Mouse (Mus musculus) gastrocnemius, postnatal 36 days (tissue): Measurements from ENCODE around the gene Pla2g4f. TPM values are rescaled to one million over a fixed set of nuclear protein-coding genes. Genes with fewer than 3 reads are reported as not detected.
A peak's percentile ranks its signal among the peaks of the same experiment; 100 is the strongest.

Experiments
- DNase-seq, 2 experiments: peaks; one replicate each; pipeline ENCODE4 v3.0.0; 2022
- intact Hi-C: fragments of 180-260 bp; cut with DNase I; formaldehyde crosslinking; loops from one replicate; pipeline ENCODE4 v1.15.1; 2025
- long read RNA-seq, 2 experiments: library from polyadenylated mRNA; stranded (forward); transcript quantifications; one replicate each; pipeline ENCODE4 v2.0.0; 2021
- total RNA-seq, 2 experiments: library from RNA; stranded (reverse); gene quantifications; 2 replicates each; pipeline ENCODE4 v1.2.3; 2021

Gene Pla2g4f
- total RNA-seq = not detected
- long read RNA-seq, experiment 1 = 0 reads
- long read RNA-seq, experiment 2 = 0 reads

DNA sequence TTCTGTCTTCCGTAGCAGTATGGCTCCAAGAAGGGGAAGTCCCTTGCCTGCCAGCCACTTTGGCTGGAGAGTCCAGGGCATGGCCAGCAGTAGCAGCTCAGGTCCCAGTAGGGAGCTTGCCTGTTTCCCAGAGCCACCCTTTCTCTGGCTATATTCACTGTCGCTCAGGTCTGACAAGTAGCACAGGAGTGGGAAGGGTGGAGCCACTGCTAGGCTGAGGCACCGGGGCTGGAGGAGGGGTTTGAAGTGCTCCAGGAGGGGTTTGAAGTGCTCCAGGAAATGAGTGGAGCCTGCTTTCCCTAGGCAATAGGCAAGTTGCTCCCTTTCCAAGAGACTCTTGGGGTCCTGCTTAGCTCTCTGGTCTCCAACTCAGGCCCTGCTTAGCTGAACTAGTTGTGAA, at the start of gene Pla2g4f:
Pla2g4f (minus strand) TSS at position 190 of the 400 bp plus-strand sequence.
- DNase-seq = no peak
- intact Hi-C loops = no loop called here

DNA sequence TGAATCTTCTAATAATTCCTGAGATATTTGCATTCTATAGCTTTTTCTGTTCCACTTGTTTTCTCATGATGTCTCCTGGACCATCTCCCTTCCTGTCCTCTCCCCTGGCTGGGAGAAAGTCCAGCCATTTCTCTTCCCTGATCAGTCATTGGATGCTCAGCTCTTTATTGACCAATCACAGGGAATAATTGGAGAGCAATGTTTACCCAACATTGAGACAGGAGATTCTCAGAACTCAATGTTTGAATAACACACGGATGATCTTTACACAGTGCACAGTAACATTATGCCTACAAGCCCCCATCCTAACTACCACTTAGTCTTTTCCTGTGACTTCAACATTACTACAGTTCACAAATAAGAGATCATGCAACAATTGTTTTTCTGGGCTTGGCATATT, 46.5 kb upstream of the Pla2g4f start:
- intact Hi-C loops = no loop called here
- no peak for DNase-seq

DNA sequence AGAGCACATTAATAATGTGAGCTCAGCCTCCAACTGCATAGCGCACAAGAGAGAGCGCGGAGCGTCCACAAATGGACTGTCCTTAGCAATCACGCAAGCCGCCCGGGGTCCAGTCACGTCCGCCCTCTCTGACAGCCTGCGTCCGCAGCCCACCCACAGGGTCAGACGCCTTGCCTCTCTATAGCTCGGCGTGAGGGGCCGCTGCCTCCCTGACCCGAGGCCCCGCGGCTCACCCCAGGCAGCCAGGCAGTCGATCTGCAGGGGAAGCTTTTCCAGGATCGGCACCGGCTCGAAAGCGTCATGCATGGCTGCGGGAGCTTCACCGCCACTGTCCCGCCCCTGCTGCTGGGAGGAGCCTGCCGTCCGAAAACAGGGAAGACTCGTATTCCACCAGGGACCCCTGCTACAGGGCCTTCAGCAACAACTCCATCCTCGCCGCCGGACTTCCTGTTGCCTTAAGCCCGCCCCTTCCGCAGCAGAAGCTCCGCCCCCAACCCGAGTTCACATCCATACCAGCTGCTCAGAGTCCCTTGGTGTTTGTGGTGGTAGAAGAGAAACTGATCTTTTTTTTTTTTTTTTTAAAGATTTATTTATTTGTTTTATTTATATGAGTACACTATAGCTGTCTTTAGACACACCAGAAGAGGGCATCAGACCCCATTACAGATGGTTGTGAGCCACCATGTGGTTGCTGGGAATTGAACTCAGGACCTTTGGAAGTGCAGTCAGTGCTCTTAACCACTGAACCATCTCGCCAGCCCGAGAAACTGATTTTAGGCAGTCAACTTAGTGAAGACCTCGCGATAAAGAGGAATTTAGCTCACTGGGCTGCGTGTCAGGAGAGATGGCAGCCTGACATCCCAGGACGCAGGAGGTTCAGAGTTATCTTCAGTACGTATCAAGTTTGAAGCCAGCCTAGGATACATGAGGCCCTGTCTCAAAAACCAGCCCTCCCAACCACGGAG, 39.0 kb upstream of the Pla2g4f start, which contains the start of gene Vps39:
Vps39 (minus strand) TSS at position 456 of the 965 bp plus-strand sequence.
- DNase-seq = peak; percentile 82 to 83
- intact Hi-C loops = no loop called here

DNA sequence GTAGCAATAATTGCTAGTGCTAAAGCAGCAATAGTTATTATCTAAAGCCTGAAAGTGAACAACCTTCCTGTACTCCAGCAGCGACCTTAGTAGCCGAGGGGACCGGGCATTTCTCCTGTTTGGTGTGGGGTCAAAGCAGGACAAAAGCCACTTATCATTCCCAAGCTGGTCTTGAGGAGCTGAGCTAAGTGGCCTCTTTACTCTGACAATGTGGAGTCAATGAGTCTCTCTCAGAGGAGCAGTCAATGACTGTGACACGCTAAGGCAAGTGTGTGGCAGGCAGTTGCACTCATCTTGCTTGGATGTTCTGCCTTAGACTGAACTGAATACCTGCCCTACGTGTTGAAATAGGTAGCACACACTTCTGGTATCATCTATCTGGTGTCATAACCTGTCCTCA, 37.4 kb upstream of the Pla2g4f start:
- no peak for DNase-seq
- intact Hi-C loops = no loop called here

DNA sequence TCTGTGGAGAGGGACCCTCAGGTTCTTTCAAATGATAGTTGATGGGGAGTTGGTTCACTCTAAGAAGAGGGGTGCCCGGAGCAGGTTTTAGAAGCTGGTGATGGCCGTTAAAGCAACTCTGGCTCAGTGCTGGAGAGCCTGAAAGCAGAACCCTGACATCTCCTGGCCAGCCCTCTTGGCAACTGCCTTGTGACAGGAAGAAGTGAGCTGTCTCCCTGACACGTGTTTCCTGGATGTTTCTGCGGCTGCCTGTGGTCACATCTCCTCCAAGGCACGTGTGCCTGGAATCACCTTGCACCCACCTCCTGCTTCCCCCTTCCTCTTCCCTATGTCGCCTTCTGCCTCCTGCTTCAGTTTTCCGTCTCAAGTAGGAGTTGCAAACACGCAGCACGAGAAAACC, 34.2 kb upstream of the Pla2g4f start:
- no peak for DNase-seq

DNA sequence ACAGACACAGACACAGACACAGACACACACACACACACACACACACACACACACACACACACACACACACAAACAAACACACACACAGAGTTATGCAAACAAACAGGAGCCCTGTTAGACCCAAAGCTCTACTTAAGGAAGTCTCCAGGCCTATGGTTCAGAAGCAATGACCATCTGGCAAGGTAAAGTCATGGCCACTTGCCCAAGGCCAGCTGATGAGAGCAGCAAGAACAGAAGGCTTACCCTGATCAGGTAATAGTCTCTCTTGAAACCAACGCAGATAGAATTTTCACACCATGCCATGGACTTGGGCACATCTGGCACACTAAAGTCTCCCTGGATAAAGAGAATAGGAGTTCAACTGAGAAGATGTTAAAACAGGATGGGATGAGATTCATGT, 27.8 kb upstream of the Pla2g4f start:
- intact Hi-C loops = no loop called here
- no peak for DNase-seq

More for the DNA sequence above, 34.2 kb upstream of the Pla2g4f start:
- intact Hi-C loops = no loop called here

DNA sequence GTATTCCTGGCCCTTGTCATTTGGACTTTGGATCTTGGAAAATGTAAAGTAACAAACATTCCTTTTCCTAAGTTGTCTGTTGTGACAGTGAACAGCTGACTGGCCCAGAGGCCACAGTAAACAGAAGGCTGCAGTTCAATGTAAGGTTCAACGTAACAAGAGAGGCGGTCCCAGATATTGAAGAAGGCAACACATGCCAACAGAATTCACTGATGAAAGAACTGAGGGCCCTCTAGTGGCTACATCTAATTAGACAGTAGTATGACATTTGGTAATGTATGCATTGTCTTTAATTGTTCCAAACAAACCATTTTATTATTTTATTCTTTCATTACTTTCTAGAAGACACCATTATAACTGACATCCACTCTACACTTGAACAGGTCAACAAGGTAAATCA, 23.9 kb upstream of the Pla2g4f start:
- no peak for DNase-seq
- intact Hi-C loops = no loop called here

DNA sequence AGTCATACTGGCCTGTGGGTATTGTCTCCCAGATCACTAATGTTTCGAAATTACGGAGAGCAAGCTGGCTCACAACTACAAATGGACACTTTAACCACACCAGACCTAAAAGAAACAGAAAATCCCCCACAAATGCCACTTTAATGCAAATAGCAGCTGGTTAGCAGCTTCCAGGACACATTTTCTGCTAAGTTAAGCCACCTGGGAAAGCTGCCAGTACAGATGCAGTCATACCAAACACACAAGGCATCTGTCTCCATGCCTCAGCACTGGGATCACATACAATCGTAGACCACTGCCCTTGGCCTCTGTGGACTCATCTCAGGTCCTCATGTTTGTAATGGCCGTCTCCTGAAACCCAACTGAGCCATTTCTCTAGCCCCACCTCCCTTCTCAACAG, 17.6 kb upstream of the Pla2g4f start:
- no peak for DNase-seq
- intact Hi-C loops = no loop called here

DNA sequence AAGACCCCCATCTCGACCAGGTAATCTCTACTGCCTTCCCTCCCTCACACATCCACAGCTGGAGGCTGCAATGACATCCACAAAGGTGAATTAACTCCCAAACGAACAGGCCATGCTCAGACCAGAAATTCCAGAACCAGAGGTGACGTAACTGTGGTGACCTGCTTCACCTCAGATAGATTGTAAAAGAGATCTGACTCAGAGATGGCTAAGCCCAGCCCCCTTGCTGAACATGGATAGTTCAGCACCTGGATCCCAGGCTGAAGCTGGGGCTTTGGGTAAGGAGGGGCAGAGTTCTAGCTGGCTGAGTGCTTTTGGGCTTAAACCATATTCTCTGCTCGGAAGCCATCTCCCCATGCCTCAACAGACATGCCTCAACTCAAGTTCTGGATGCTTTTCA, 1.1 kb upstream of the Pla2g4f start:
- no peak for DNase-seq
- intact Hi-C loops = no loop called here

DNA sequence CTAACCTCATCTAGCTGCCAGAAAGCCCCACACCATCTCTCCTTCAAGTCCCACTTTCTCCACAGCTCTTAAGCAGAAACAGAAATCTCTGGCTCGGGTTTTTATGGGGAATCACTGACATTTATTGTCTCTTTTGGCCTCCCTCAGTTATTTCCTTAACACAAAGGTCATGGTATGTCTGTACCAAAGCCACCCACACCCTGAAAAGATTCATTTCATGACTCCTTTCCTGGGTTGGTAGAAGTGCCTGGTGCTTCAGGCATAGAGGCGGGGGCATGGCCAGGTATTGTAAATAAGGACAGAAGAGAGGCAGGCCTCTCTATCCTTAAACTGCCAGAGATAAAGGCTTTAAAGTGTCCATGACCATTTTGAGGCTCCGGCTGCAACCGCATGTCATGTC, 522 bp upstream of the Pla2g4f start:
- intact Hi-C loops = no loop called here
- DNase-seq = no peak

DNA sequence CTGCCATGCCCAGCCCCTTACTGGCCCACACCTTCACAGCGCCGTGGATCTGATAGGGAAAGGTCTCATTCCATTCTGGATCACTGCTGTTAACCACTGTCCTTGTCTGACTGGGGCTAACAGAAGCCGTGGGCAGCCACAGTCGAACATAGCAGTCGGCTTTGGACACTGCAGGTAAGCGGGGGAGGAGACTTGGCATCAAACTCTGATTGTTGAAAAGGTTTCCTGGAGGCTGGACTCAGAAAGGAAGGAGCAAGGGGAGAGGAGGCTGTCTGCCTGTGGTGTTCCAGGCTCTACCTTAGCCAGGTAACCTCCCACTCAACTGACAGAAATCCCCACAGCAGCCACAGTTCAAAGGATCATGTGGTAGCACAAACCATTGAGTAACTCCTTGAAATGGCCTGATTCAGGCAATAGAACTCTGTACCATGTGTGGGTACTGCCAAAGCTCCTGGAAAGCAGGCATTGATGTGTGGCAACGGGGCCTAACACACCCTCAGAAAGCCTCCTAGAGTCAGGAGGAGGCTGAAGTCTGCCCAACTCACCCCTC, 1.6 kb downstream of the Pla2g4f start:
- DNase-seq = no peak
- intact Hi-C loops = no loop called here

DNA sequence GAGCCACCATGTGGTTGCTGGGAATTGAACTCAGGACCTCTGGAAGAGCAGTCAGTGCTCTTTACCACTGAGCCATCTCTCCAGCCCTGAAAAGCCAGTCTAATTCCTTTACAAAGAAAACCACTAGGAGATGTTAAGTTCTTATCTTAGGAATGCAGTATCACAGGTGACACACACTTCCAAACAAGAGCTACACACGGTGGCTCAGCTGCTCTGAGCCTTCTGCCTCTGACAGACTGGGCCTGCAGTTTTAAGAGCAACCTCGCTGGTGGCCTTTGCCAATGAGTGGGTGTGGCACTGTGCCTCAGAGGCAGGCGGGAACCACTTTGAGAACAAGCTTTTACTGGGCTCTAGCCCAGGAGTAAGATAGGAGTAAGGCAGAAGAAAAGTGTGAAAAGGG, 9.9 kb downstream of the Pla2g4f start:
- intact Hi-C loops = no loop called here
- DNase-seq = no peak

DNA sequence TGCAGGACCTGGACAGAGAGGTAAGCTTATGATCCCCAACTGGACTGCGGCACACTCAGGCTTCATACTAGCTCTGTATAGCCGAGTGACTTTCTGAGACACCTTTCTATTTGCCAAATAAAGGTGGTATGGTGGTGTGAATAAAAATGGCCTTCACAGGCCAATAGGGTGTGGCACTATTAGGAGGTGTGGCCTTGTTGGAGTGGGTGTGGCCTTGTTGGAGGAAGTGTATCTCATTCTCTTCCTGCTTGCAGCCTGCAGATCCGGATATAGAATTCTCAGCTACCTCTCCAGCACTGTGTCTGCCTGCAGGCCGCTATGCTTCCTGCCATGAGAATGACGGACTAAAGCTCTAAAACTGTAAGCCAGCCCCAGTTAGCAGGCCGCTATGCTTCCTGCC, 12.9 kb downstream of the Pla2g4f start:
- intact Hi-C loops = no loop called here
- DNase-seq = no peak

DNA sequence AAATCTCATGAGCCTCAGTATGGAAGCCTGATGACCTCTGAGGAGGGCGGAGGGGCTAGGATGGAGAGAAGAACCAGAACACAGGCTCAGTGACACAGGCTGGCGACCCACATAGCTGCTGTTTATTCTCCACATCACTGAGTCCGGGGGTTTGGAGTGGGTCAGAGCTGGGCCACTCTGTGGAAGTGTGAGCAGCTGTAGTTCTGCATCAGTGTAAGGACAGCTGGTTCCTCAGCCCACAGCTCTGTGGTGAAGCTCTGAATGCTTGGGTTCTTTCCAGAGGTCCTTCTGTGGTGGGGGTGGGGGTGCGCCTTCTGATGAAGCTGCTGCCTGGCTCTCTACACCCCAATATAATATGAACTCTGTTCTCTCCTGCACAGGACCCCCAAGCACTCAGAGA, 14.1 kb downstream of the Pla2g4f start:
- intact Hi-C loops = no loop called here
- DNase-seq = no peak

DNA sequence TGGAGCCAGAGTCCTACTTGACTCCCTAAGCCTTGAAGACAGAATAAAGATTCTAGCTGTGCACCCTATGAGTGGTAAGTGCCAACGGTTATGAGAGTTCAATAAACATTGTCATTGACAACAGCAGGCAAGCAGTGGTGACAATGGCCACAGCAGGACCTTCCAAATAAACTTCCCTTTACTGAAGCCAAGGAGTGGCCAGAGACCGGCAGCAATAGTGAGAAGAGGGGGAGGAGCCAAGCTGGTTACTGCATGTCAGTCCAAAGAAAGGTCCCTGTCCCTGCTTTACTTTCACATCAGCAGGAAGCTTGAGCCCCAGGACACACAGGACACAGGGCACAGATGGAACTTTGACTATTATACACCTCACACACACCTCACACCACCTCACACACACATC, 17.8 kb downstream of the Pla2g4f start:
- intact Hi-C loops = no loop called here
- DNase-seq = no peak

DNA sequence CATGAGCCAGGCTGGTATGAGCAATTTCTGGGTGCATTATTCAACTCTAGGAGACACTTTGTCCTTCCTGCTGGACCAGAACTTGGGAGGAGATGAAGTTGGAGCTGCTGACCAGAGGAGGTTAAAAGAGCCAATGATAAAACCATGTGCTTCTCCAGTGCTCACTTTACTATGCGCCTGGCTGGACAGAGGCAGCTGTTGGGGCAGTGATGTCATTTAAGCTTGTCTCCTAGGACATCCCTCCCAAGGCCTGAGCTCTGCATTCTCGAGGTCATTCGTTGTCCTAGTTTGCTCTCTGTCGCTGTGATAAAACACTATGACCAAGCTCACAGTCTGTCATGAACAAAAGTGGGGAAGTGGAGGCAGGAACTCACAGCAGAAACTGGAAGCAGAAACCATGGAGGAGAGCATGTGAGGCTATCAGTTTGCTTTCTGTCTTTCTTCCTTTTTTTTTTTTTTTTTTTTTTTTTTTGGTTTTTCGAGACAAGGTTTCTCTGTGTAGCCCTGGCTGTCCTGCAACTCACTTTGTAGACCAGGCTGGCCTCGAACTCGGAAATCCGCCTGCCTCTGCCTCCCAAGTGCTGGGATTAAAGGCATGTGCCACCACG, 22.4 kb downstream of the Pla2g4f start:
- DNase-seq = no peak

DNA sequence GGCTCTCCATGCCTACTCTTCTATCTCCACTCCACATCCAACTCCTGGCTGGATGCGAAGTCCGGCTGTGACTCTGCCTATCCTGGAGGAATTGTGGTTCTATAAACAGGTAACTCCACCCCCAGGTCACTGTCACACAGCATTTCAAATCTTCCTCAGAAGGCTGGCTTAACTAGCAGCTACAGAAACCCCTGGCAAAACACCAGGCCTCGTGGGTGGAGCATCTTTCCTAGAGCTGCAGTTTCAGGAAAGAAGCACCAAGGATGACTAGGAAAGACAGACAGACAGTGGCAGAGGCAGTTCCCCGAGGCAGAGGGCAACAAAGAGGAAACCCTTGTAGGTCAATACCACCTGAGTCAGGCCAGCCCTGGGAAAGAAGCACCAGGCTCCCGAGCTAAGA, 25.0 kb downstream of the Pla2g4f start, which contains the start of gene Pla2g4d:
Pla2g4d (minus strand) TSS at position 203 of the 400 bp plus-strand sequence.
- intact Hi-C loops = no loop called here
- DNase-seq = no peak

More for the DNA sequence above, 22.4 kb downstream of the Pla2g4f start:
- intact Hi-C loops = no loop called here

DNA sequence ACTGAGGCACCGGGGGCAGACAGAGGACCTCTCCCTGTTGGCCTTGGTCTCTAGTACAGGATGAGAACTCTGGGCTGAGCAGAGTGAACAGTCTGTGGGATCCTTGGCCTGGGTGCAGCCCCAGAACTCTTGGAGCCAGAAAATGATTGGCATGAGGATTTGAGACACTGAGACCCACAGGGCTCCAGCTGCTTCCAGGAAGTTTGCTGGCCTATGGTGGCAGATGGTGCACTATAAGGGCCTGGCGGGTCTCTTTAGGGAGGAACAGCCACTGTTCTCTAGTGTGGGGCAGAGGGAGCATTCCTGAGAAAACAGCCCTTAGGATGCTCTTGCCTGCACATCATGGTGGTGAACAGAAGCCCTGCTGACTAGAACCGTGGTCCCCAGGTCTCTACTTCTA, 25.6 kb downstream of the Pla2g4f start:
- DNase-seq = no peak
- intact Hi-C loops = no loop called here

DNA sequence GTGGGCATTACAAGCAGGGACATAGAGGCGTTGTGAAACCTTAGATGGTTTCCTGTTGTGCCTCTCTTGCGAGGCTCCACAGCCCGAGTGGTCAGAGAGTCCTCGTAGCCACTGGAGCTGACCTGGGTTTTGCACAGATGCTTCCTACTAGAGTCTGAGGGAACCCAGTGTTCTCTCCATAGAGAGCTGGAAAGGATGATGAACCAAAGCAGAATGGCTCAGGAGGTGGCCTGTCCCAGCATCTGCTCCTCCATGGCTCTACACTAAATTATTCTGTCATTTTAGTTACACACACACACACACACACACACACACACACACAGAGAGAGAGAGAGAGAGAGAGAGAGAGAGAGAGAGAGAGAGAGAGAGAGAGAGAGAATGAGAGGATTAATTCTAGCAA, 28.3 kb downstream of the Pla2g4f start:
- intact Hi-C loops = no loop called here
- DNase-seq = no peak

DNA sequence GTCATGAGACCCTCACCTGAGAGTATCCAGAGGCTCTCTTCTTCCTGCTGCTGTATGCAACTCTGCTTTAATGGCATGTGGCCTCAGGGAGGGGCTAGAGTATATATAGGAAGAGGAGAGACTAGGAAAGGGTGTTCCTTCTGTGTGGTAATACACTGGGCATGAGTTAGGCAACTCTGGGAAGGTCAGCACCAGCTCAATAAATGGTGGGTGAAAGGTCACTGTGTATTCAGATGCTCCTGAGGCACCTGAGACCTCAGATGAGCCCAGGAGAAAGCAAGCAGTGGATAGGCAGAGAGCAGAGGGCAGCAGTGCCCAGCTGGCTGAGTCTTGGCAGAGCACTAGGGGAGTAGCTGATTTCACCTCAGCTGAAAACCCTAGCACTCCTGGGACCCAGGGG, 29.3 kb downstream of the Pla2g4f start:
- intact Hi-C loops = no loop called here
- no peak for DNase-seq

DNA sequence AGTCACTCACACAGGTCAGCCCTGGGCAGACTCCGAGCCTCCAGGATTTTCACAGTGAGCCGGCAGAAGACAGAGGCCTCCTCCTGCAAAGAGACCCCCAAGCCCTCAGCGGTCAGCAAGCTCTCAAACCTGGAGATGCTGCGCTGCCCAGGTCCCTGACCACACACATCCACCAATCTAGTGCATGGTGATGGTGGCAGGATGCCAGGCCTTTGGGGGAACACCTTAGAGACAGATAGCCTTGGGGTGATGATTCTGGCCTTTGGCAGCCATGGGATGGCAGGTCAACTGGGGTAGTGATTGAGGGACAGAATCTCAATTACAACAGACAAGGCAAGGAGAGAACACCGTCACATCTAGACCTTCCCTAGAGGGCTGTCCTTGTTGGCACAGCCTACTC, 29.9 kb downstream of the Pla2g4f start:
- DNase-seq = no peak
- intact Hi-C loops = no loop called here
